Mouse (Mus musculus): ENCODE data around the gene Iapp.

DNA sequence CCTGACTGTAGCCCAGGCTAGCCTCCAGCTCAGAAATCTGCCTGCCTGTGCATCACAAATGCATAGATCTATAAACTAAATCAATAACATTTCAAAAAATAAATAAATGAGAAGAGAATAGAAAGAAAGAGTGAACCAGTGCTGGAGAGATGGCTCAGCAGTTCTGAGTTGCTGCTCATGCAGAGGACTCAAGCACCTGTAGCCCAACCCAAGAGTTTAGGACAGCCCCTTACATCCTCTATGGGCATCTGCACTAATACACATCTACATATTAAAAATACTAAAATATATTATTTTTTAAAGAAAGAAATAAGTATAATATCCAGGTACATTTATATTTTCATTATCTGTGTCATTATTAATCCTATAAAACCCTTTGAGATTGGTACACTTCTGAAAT is 6.9 kb downstream of the Iapp start:
- TF ChIP-seq ZNF384 (IDR thresholded peaks at IDR 0.05; ENCODE audit: low read depth, low read length) = no peak
- TF ChIP-seq HCFC1 (IDR thresholded peaks at IDR 0.05; ENCODE audit: borderline replicate concordance, insufficient read depth, low read length) = no peak
- no peak for TF ChIP-seq CHD2 (IDR thresholded peaks at IDR 0.05; ENCODE audit: low read depth, low read length)
- TF ChIP-seq MAFK (IDR thresholded peaks at IDR 0.05; ENCODE audit: insufficient read depth, low read depth, low read length) = no peak
- TF ChIP-seq ZC3H11A (IDR thresholded peaks at IDR 0.05; ENCODE audit: borderline replicate concordance, low read depth, low read length) = no peak
